Mouse (Mus musculus) R1 (cell line): ENCODE data around the gene Glcci1.

ENCODE experiments used
- DNase-seq: peaks from one replicate; pipeline ENCODE4 v3.0.0-alpha.2; 2018; ENCODE audit warnings: low read depth, low spot score

The Glcci1 gene

DNA sequence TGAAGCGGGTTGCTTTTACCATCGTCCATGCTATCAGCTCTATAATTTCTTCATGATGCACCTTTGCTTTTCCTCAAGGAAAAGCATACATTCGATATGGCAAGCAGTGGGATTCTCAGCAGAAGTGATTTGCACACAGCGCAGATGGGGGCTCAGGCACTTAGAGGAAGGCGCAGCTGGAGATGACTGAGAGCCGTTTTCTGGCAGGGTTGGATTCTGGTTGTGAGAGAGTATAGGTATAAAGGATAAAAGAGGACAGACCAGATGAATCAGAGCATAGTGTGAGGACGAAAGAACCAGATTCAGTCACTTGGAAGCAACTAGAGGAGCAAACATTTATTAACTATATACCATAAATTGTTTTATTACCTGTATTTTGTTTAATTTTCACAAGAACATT, 36.4 kb downstream of the Glcci1 start:
- no peak for DNase-seq

GRCm38 (mm10) chr6:8551155-8551554, 41.8 kb downstream of the Glcci1 start:
- DNase-seq, result no peak

DNA sequence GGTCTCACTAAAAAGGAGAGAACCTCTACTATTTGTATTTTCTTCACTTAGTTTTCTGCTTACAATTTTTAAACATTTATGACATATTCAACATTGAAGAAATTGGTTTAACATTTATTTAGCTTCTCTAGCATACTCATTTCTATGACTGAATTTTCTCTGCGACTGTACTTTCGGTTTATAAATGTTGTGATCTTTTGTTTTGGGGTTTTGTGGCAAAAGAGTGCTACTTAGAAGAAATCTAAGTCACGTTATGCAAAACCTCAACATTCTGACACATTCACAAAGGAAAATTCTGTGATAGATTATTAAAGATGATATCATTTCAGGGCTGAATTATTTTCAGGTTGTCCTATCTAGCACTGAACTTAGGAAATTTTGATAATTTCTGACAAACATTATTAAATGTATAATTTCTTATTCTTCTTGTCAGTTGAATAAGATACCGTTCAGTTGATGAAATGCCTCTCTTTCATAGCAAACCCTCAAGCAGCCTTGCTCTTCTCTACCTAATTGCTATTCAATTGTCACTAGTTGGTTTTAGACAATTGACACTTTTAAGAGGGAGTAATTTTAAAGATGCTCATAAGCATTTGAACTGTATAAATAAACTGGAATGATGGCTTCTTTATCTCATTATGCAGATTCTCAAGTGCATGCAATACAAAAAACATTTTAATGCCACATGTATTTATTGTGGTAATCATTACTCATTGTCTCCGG, 47.6 kb downstream of the Glcci1 start:
- DNase-seq, result no peak

DNA sequence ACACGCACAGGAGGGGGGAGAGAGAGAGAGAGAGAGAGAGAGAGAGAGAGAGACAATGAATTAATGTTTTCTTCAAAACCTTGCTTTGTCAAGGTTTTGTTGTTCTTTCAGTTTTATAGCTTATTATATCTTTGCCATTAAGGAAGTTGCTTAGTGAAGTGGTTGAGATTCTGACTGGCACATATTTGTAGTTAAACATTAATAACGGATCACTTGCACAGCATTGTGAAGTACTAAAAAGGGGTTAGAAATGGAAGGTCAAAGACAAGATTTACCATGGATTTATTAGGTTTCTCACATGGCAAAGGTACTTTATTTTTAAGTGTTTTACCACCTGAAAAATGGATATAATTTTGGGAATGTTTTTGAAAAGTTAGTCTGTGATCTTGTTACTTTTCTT, 51.3 kb downstream of the Glcci1 start:
- DNase-seq, result no peak

- DNase-seq, result no peak
Measured at GRCm38 (mm10) chr6:8582377-8582776, 73.0 kb downstream of the Glcci1 start.

DNA sequence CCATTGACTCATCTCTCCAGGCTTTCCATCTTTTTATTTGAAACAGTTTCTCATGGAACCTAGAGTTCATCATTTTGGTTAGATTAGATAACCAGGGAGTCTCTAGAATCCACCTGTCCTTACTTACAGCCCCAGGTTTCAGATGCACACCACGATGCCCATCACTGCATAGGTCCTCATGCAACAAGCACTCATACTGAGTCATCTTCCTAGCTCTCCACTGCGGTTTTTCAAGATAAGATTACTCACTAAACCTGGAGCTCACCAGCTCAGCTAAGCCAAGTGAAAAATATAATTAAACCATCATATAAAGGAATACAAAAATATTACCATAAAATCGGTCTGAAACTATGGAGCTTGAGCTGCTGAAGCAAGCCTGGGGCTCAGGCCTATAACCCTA, 74.5 kb downstream of the Glcci1 start:
- DNase-seq, result no peak

DNA sequence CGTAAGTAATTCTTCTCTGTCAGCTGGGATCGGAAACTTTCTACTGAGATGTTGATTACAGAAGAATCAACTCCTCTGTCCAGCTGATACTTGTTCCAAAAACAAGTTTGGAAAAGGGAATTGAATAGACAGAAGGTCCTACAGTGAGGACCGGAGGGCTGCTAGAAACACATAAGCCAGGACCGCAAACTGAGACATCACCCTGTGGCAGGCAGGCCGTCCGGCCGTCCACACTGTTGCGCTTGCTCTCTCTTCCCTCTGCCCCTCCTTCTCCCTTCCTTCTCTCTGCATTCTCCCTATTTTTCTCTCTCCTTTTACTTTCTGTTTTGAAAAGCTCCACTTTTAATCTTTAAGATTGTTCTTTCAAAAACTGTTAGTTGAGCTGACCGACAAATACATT, 82.3 kb downstream of the Glcci1 start:
- no peak for DNase-seq

DNA sequence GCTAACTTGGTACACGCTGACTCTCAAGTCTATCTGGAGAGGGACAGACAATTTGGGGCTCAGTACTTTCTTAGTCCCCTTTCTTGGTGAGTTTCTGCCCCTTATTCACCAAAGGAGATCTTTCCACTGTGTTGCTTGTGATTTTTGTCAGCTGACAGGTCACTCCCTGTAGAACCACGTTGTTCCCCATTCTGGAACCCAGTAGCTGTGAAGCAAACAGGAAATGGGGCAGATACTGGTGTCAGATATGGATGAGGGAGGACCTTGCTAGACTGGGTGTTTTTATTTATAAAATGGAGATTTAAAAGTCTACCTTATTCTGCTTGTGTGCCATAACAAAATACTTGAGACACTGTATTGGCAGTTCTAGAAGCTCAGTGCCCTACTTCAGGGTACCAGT, 108.0 kb downstream of the Glcci1 start:
- DNase-seq, result no peak

- no peak for DNase-seq
Measured at GRCm38 (mm10) chr6:8619582-8620350, 110.4 kb downstream of the Glcci1 start.

DNA sequence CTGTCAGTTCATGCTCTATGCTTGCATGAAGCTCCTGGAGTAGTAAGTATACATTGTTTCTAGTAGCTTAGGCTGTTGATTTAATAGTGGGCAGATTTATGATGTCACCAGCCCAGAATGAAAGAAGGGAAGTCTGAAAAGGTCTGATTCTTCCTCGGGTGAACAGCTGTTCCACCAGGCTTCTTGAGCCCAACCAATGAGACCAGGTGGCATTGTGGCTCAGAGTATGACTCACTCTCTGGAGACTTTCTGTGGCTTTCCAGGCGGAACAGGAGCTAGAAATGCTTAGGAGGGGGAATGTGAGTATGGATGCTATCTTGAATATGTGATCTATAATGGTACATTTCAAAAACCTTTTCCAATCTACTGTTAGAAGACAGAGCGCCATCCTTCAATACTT, 113.6 kb downstream of the Glcci1 start:
- no peak for DNase-seq

DNA sequence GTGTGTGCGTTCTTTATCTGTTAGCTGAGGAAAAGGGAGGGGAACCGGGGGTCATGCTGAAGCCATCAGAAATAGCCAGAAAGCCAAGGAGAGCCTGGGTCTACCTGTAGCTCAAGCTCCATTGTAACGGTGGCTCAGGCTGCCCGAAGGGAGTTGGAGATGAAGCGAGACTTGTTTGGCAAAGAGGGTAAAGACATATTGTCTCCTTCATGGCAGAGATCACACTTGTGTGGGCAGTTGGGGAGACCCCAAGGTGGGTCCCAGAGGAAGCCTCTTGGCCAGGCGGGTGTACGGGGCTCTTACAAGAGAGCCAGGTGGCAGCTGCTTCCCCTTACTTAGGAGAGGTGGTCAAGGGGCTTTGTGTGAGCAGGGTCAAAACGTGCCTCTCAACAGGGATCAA, 118.8 kb downstream of the Glcci1 start:
- DNase-seq, result no peak

- no peak for DNase-seq
Measured at GRCm38 (mm10) chr6:8628715-8629267, 119.4 kb downstream of the Glcci1 start.

GRCm38 (mm10) chr6:8630531-8630930, 121.1 kb downstream of the Glcci1 start:
- DNase-seq, result no peak

DNA sequence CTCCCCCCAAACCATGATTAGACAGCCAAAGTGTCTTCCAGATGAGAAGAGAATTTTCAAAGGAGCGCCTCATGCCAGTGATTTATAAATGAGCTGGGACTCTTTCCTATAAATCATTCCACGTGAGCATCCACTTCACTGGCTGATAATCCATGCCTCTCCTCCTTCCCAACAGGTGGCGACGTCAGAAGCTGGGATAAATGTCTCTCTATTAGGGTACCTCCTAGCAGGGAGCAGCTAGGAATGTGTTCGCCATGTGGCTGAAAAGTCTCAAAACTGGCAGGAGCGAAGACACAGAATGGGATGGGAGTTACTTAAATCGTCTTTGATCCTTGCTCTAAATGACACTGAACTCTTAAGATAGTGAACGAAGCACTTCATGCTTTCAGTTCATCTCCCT, 122.0 kb downstream of the Glcci1 start:
- no peak for DNase-seq

DNA sequence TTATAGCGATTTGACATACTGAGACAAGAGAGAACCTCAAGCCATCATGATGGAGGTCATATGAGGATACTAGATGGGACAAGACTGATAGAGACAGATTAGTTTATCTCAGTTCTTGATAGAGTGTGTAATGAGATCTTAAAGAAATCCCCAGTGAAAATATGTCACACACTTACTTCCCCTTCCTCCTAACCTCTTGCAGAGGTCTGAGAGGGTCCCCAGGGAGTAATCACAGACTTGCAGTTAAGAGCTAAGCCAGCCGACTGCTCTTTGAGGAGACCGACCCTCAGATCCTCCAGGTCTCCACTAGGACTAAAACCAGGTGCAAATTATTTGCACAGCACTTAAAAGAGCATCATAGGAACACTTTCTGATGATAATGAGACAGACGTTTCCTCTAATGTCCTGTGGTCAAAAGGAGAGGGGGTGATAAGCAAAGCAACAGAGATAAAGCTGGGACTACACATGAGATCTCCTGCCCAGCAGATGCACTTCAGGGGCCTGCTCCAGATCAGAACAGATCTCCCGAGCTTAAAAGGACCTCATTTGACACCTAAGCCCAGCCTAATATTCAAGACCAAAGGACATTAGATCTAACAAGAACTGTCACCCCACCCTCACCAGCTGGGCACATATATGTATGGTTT, 122.7 kb downstream of the Glcci1 start:
- no peak for DNase-seq

DNA sequence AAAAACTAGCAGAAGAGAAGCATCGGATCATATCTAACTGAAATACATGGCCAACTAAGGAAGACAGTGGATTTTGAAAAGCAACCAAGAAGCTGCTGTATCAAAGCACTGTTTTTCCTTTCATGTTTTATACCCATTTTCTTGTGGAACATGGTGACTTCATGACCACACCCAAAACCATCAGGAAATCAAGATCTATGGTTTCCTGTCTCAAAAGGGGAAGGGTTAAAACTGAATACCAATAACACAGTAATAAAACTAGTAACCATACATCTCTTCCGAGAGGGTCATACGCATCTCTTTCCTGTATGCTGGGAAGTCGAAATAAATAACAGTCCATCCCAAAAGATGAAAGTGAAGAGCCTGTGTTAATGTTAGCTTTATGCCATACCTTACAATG, 123.3 kb downstream of the Glcci1 start:
- DNase-seq, result no peak

- no peak for DNase-seq
Measured at GRCm38 (mm10) chr6:8638122-8638521, 128.7 kb downstream of the Glcci1 start.

DNA sequence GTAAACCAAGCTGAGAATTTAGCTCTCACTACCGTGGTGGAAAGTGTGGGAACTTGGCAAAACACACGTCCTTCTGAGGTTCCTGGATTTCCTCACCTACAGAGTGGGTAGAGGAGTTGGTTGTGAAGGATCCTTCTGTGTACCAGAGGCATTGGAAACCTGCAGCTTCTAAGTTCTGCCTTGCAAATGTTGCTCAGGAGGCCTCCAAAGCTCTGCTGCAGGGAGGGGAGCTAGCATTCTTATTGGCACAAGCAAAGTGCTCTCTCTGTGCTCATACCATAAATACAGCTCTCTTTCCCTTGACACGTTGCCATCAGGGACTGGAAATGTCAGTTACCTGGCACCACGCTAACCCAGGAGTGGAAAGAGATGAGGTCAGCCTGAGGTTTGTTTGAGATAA, 129.5 kb downstream of the Glcci1 start:
- no peak for DNase-seq

DNA sequence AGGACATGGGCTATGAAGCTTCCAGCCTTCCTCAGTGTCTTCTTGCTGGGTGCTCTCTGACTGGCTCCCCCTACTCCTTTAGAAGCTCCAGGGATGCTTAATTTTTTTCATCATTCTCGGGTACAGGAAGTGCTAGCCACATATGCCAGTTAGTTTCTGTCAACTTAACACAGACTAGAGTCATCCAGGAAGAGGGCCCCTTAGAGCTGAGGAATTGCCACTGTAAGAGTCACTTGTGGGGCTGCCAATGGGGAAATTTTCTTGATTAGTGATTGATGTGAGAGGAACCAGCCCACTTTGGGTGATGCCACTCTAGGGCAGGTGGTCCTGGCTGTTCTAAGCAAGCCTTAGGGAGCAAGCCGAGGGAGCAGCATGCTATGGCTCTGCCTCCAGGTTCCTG, 130.1 kb downstream of the Glcci1 start:
- DNase-seq, result no peak

- no peak for DNase-seq
Measured at GRCm38 (mm10) chr6:8640863-8641262, 131.5 kb downstream of the Glcci1 start.

DNA sequence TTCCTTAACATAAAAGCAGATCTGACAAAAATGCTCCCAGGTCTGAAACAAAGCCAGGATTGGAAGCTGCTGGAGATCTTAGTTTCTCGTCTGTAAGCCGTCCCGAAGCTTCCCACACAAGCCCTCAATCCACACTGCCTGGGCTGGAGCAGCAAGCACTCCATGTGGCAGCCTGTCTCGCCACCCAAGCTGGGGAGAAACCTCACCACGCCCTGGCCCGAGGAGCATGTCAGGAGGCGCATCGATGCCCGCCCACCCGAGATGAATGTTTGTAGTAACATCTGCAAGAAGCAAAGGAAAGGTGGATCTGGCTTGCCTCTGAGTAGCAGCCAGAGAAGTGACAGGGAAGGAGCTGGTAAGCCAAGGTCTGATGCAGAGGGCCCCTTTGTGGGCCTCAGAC, 135.3 kb downstream of the Glcci1 start:
- DNase-seq, result no peak

- no peak for DNase-seq
Measured at GRCm38 (mm10) chr6:8645708-8646107, 136.3 kb downstream of the Glcci1 start.
